Mouse (Mus musculus) liver, embryonic 11.5 days (tissue): ENCODE measurements around the gene Zfp26. TPM values are rescaled to one million over a fixed set of nuclear protein-coding genes. Genes with fewer than 3 reads are reported as not detected.
A peak's percentile ranks its signal among the peaks of the same experiment; 100 is the strongest.

ENCODE experiments used
- ATAC-seq: fragments of 200-750 bp; cut with Nextera tagmentation; replicated peaks from 2 replicates; pipeline ENCODE4 v1.8.0; 2017; ENCODE audit warnings: moderate number of reproducible peaks, mild to moderate bottlenecking, moderate TSS enrichment, moderate library complexity; ENCODE audit not compliant: low FRiP score
- DNase-seq: peaks from one replicate; pipeline ENCODE4 v3.0.0-alpha.2; 2017; ENCODE audit warnings: low spot score
- H3K27ac ChIP-seq: fragments of 300-500 bp; sonication (generic); 2 replicates; pipeline ENCODE4 v1.5.1; 2014; ENCODE audit warnings: mild to moderate bottlenecking, low read depth, low read length, control low read depth
- H3K27me3 ChIP-seq: fragments of 300-500 bp; sonication (generic); replicated peaks from 2 replicates; pipeline ENCODE4 v1.6.1; 2014; ENCODE audit warnings: low read length, mixed read lengths; ENCODE audit not compliant: control insufficient read depth, insufficient read depth
- H3K36me3 ChIP-seq: fragments of 300-500 bp; sonication (generic); 2 replicates; pipeline ENCODE4 v1.6.1; 2014; ENCODE audit warnings: mild to moderate bottlenecking, low read length, moderate library complexity, mixed read lengths; ENCODE audit not compliant: control insufficient read depth, insufficient read depth
- H3K4me1 ChIP-seq: fragments of 300-500 bp; sonication (generic); replicated peaks from 2 replicates; pipeline ENCODE4 v1.6.1; 2014; ENCODE audit warnings: low read length, mixed read lengths; ENCODE audit not compliant: control insufficient read depth, insufficient read depth
- H3K4me2 ChIP-seq: fragments of 300-500 bp; sonication (generic); 2 replicates; pipeline ENCODE4 v1.6.1; 2014; ENCODE audit warnings: mild to moderate bottlenecking, control low read depth, moderate library complexity
- H3K4me3 ChIP-seq: fragments of 300-500 bp; sonication (generic); 2 replicates; pipeline ENCODE4 v1.5.1; 2014; ENCODE audit warnings: low read depth, low read length, control low read depth
- H3K9ac ChIP-seq: fragments of 300-500 bp; sonication (generic); 2 replicates; pipeline ENCODE4 v1.6.1; 2014; ENCODE audit warnings: low read depth, low read length, control low read depth
- H3K9me3 ChIP-seq: fragments of 300-500 bp; sonication (generic); 2 replicates; pipeline ENCODE4 v1.6.1; 2016; ENCODE audit warnings: low read length, inconsistent platforms, mixed read lengths; ENCODE audit not compliant: control insufficient read depth
- WGBS: fragments of 180-500 bp; shearing (Covaris S2); extraction: QIAGEN DNeasy Blood & Tissue Kit; methylation state at CpG from one replicate; pipeline ENCODE4 v1.1.7; 2014; 5-methylcytosine and 5-hydroxymethylcytosine counted together
- polyA plus RNA-seq: library from polyadenylated mRNA; unstranded; fragments of >200 nt; fragmentation: Nextera tagmentation; extraction: Ambion mirVana; gene quantifications from 2 replicates; pipeline ENCODE4 v1.2.1, GENCODE M21; 2014

Gene Zfp26
- polyA plus RNA-seq, 1 experiment from 2014 or later, result 15.1 TPM

- Histone ChIP-seq H3K36me3 (no peaks in the 10 kb centered on the region), H3K4me1 (no peaks in the 10 kb centered on the region), H3K9ac (peak within 1 kb of the TSS; percentile 67), H3K9me3 (no peaks in the 10 kb centered on the region; the same call in 1 of the 2 replicates), H3K27ac (peak within 1 kb of the TSS; percentile 62; the same call in 1 of the 2 replicates), H3K27me3 (no peaks in the 10 kb centered on the region), H3K4me2 (peak within 1 kb of the TSS; percentile 84), H3K4me3 (peak within 1 kb of the TSS; percentile 69)
- peak; percentile 100 for ATAC-seq
- DNase-seq, result peak; percentile 93
- whole genome bisulfite sequencing, result 2% methylated on average over 40 of the region's 40 CpGs
Observed at GRCm38 (mm10) chr9:20384532-20385342, 75.2 kb downstream of the Zfp26 start, which contains the start of gene Zfp560. Zfp560 (minus strand) TSS chr9:20385177.

GRCm38 (mm10) chr9:20383659-20384058 lies 76.3 kb downstream of the Zfp26 start:
- H3K27ac ChIP-seq, result no peak overlapping the region
- H3K9ac ChIP-seq, result no peak overlapping the region
- H3K9me3 ChIP-seq, result no peaks in the 10 kb centered on the region; the same call in 1 of the 2 replicates
- ATAC-seq (no peak), DNase-seq (no peak)
- H3K27me3 ChIP-seq, result no peaks in the 10 kb centered on the region
- no peak overlapping the region; the same call in 1 of the 2 replicates for H3K4me2 ChIP-seq
- no peaks in the 10 kb centered on the region for H3K4me1 ChIP-seq
- no peak overlapping the region for H3K4me3 ChIP-seq
- H3K36me3 ChIP-seq, result no peaks in the 10 kb centered on the region
- 87% methylated on average over 7 of the region's 7 CpGs for WGBS

Other genes with a start within 250 kb of the Zfp26 start
- not detected in 2 replicates for gene Olfr871, start 248.0 kb downstream of the Zfp26 start, polyA plus RNA-seq
- gene Olfr872, start 223.0 kb downstream of the Zfp26 start, polyA plus RNA-seq, result not detected in 2 replicates
- not detected in 2 replicates for gene Olfr39, start 177.8 kb downstream of the Zfp26 start, polyA plus RNA-seq
- not detected in 2 replicates for gene Olfr873, start 161.6 kb downstream of the Zfp26 start, polyA plus RNA-seq
- not detected in 2 replicates for gene Olfr18, start 124.1 kb downstream of the Zfp26 start, polyA plus RNA-seq
- 22.9 and 24.4 TPM in 2 replicates for gene Zfp560, start 75.0 kb downstream of the Zfp26 start, polyA plus RNA-seq
- 14.9 and 15.3 TPM in 2 replicates for gene Zfp426, start 32.6 kb upstream of the Zfp26 start, polyA plus RNA-seq
- gene Zfp266, start 61.3 kb upstream of the Zfp26 start, polyA plus RNA-seq, result 49.2 TPM in 2 replicates
- 6.6 and 7.0 TPM in 2 replicates for gene Zfp846, start 121.1 kb upstream of the Zfp26 start, polyA plus RNA-seq
- gene Ubl5, start 182.7 kb upstream of the Zfp26 start, polyA plus RNA-seq, result 324 and 349 TPM in 2 replicates
- gene Fbxl12, start 184.6 kb upstream of the Zfp26 start, polyA plus RNA-seq, result 8.1 and 9.1 TPM in 2 replicates
- gene Pin1, start 191.9 kb upstream of the Zfp26 start, polyA plus RNA-seq, result 58.8 and 59.7 TPM in 2 replicates